Mouse (Mus musculus) limb, embryonic 11.5 days (tissue): ENCODE data around the gene Wbp11. TPM values are rescaled to one million over a fixed set of nuclear protein-coding genes. Genes with fewer than 3 reads are reported as not detected.
A peak's percentile ranks its signal among the peaks of the same experiment; 100 is the strongest.

Source experiments
- ATAC-seq: fragments of 200-750 bp; cut with Nextera tagmentation; 2 replicates; pipeline ENCODE4 v1.8.0; 2017; ENCODE audit warnings: low read depth; ENCODE audit not compliant: insufficient number of reproducible peaks, low FRiP score, low TSS enrichment
- DNase-seq: peaks from one replicate; pipeline ENCODE4 v3.0.0-alpha.2; 2015; ENCODE audit warnings: low spot score
- H3K27ac ChIP-seq: fragments of 300-500 bp; sonication (generic); replicated peaks from 2 replicates; pipeline ENCODE4 v1.5.1; 2014; ENCODE audit warnings: low read depth, mild to moderate bottlenecking, low read length
- H3K27me3 ChIP-seq: fragments of 300-500 bp; sonication (generic); 2 replicates; pipeline ENCODE4 v1.6.1; 2014; ENCODE audit warnings: mild to moderate bottlenecking, low read length, mixed read lengths; ENCODE audit not compliant: control insufficient read depth, insufficient read depth
- H3K36me3 ChIP-seq: fragments of 300-500 bp; sonication (generic); 2 replicates; pipeline ENCODE4 v1.6.1; 2014; ENCODE audit warnings: mild to moderate bottlenecking, low read length, moderate library complexity, mixed read lengths; ENCODE audit not compliant: control insufficient read depth, insufficient read depth
- H3K4me1 ChIP-seq: fragments of 300-500 bp; sonication (generic); 2 replicates; pipeline ENCODE4 v1.6.1; 2014; ENCODE audit warnings: low read length, mixed read lengths; ENCODE audit not compliant: control insufficient read depth, insufficient read depth
- H3K4me2 ChIP-seq: fragments of 300-500 bp; sonication (generic); 2 replicates; pipeline ENCODE4 v1.6.1; 2014; ENCODE audit warnings: low read depth, mild to moderate bottlenecking, moderate library complexity; ENCODE audit not compliant: severe bottlenecking
- H3K4me3 ChIP-seq: fragments of 300-500 bp; sonication (generic); 2 replicates; pipeline ENCODE4 v1.5.1; 2014; ENCODE audit warnings: low read depth, low read length
- H3K9ac ChIP-seq: fragments of 300-500 bp; sonication (generic); 2 replicates; pipeline ENCODE4 v1.6.1; 2014; ENCODE audit warnings: mild to moderate bottlenecking, low read length
- H3K9me3 ChIP-seq: fragments of 300-500 bp; sonication (generic); 2 replicates; pipeline ENCODE4 v1.6.1; 2016; ENCODE audit warnings: low read length; ENCODE audit not compliant: control insufficient read depth
- WGBS: fragments of 180-500 bp; shearing (Covaris S2); extraction: QIAGEN DNeasy Blood & Tissue Kit; methylation state at CpG from one replicate; pipeline ENCODE4 v1.1.7; 2014; 5-methylcytosine and 5-hydroxymethylcytosine counted together
- polyA plus RNA-seq: library from polyadenylated mRNA; unstranded; fragments of >200 nt; fragmentation: Nextera tagmentation; extraction: Ambion mirVana; gene quantifications from 2 replicates; pipeline ENCODE4 v1.2.1, GENCODE M21; 2014

Gene Wbp11
- polyA plus RNA-seq, 1 experiment from 2014 or later = 169 TPM

- H3K27ac ChIP-seq = no peak overlapping the region
- no peaks in the 10 kb centered on the region for H3K27me3 ChIP-seq
- ATAC-seq = no peak
- H3K9ac ChIP-seq = no peak overlapping the region
- no peak for DNase-seq
- 67% methylated on average over 5 of the region's 5 CpGs for WGBS
- H3K36me3 ChIP-seq = no peaks in the 10 kb centered on the region
- no peaks in the 10 kb centered on the region for H3K9me3 ChIP-seq
- H3K4me2 ChIP-seq = no peak overlapping the region
- H3K4me1 ChIP-seq = peaks cover 7% of the 10 kb centered on the region; the same call in 1 of the 2 replicates
- H3K4me3 ChIP-seq = no peak overlapping the region
These were observed 21.2 kb downstream of the Wbp11 start for GRCm38 (mm10) chr6:136806819-136807218.

- Histone ChIP-seq H3K36me3 (no peaks in the 10 kb centered on the region), H3K9me3 (no peaks in the 10 kb centered on the region), H3K4me2 (no peak overlapping the region), H3K27me3 (no peaks in the 10 kb centered on the region), H3K27ac (no peak overlapping the region), H3K9ac (no peak overlapping the region), H3K4me1 (peaks cover 7% of the 10 kb centered on the region; the same call in 1 of the 2 replicates), H3K4me3 (no peak overlapping the region)
- DNase-seq = no peak
- ATAC-seq = no peak
- 88% methylated on average over 1 of the region's 1 CpGs for WGBS
These were observed 22.6 kb downstream of the Wbp11 start for GRCm38 (mm10) chr6:136805409-136805775.

- ATAC-seq = no peak
- Histone ChIP-seq H3K9ac (peak overlapping the region; percentile 30), H3K9me3 (no peaks in the 10 kb centered on the region), H3K4me1 (peaks cover 7% of the 10 kb centered on the region; the same call in 1 of the 2 replicates), H3K4me3 (peak overlapping the region; percentile 21), H3K4me2 (peak overlapping the region; percentile 30), H3K36me3 (no peaks in the 10 kb centered on the region), H3K27ac (peak overlapping the region; percentile 75), H3K27me3 (no peaks in the 10 kb centered on the region)
- peak; percentile 40 for DNase-seq
- 41% methylated on average over 9 of the region's 9 CpGs for WGBS
These were observed 23.2 kb downstream of the Wbp11 start for GRCm38 (mm10) chr6:136804705-136805408.

GRCm38 (mm10) chr6:136803739-136804633, 24.0 kb downstream of the Wbp11 start, which contains the start of gene Hist4h4:
Gene Hist4h4 (minus strand): TSS chr6:136804415.
- no peaks in the 10 kb centered on the region for H3K36me3 ChIP-seq
- WGBS = under 1% methylated on average over 50 of the region's 50 CpGs
- H3K9me3 ChIP-seq = no peaks in the 10 kb centered on the region
- H3K9ac ChIP-seq = peak within 1 kb of the TSS; percentile 99
- H3K4me3 ChIP-seq = peak within 1 kb of the TSS; percentile 64
- peak within 1 kb of the TSS; percentile 100 for H3K27ac ChIP-seq
- peaks cover 7% of the 10 kb centered on the region; the same call in 1 of the 2 replicates for H3K4me1 ChIP-seq
- ATAC-seq = peak; percentile 79
- no peaks in the 10 kb centered on the region for H3K27me3 ChIP-seq
- H3K4me2 ChIP-seq = peak within 1 kb of the TSS; percentile 69
- DNase-seq = peak; percentile 97

GRCm38 (mm10) chr6:136803093-136803738, 24.8 kb downstream of the Wbp11 start:
- WGBS = 22% methylated on average over 12 of the region's 12 CpGs
- ATAC-seq = peak; percentile 6

DNA sequence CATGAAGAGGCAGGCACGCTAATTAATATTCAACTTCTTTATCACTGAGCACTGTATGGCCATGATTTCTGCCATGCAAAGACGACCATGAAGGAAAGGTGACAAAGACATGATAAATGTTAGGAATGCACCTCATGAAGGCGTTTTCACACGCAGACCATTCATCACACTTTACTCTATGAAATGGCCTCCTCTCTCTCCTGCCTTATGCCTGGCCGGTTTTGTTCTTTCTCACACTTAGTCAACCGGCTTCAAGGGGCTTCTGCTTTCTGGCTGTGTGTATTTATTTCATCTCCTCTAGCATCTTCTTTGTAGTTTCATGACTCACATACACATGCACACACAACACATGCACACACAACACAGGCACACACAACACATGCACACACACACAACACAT, 26.8 kb downstream of the Wbp11 start:
- peaks cover 7% of the 10 kb centered on the region; the same call in 1 of the 2 replicates for H3K4me1 ChIP-seq
- 86% methylated on average over 6 of the region's 6 CpGs for WGBS
- H3K27me3 ChIP-seq = no peaks in the 10 kb centered on the region

More at GRCm38 (mm10) chr6:136803093-136803738, 24.8 kb downstream of the Wbp11 start:
- peaks cover 7% of the 10 kb centered on the region; the same call in 1 of the 2 replicates for H3K4me1 ChIP-seq
- H3K27ac ChIP-seq = peak overlapping the region; percentile 100
- H3K9ac ChIP-seq = peak overlapping the region; percentile 99
- H3K9me3 ChIP-seq = no peaks in the 10 kb centered on the region
- DNase-seq = no peak
- peak overlapping the region; percentile 64 for H3K4me3 ChIP-seq
- no peaks in the 10 kb centered on the region for H3K36me3 ChIP-seq
- H3K4me2 ChIP-seq = peak overlapping the region; percentile 69
- H3K27me3 ChIP-seq = no peaks in the 10 kb centered on the region

DNA sequence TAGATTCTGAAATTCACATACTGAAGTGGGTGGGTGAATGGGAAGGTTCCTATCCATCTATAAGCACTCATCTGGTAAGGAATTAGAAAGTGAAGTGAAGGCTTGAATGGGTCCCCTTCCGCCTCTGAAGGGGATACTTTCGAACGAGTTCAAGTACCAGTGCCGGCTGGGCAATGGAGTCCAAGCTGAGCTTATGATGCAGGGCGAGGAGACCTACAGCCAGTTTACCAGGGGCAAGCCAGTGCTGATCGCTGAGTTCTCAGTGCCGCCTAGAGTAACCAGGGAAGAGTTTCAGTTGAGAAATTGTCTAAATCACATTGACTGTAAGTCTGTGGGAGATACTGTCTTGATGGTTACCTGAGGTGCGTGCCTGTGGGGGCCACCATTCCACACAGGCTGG, 27.3 kb downstream of the Wbp11 start:
- no peaks in the 10 kb centered on the region for H3K9me3 ChIP-seq
- H3K36me3 ChIP-seq = no peaks in the 10 kb centered on the region
- ATAC-seq (no peak), DNase-seq (peak; percentile 18)
- H3K9ac ChIP-seq = no peak overlapping the region
- no peak overlapping the region for H3K4me3 ChIP-seq
- no peak overlapping the region for H3K27ac ChIP-seq
- H3K4me2 ChIP-seq = no peak overlapping the region
- 92% methylated on average over 8 of the region's 8 CpGs for WGBS
- H3K4me1 ChIP-seq = peaks cover 7% of the 10 kb centered on the region; the same call in 1 of the 2 replicates
- no peaks in the 10 kb centered on the region for H3K27me3 ChIP-seq

More for the DNA sequence above, 26.8 kb downstream of the Wbp11 start:
- no peak for ATAC-seq
- no peak for DNase-seq
- Histone ChIP-seq H3K27ac (no peak overlapping the region), H3K4me3 (no peak overlapping the region), H3K9me3 (no peaks in the 10 kb centered on the region), H3K9ac (no peak overlapping the region), H3K36me3 (no peaks in the 10 kb centered on the region), H3K4me2 (no peak overlapping the region)
